Mouse (Mus musculus): ENCODE measurements at regions not wholly inside any gene's neighbourhood (a gene's known extent, or its start where the extent isn't known, plus 50 kb on each side); places are given as distances from the start of the nearest gene placed in this dataset.

DNA sequence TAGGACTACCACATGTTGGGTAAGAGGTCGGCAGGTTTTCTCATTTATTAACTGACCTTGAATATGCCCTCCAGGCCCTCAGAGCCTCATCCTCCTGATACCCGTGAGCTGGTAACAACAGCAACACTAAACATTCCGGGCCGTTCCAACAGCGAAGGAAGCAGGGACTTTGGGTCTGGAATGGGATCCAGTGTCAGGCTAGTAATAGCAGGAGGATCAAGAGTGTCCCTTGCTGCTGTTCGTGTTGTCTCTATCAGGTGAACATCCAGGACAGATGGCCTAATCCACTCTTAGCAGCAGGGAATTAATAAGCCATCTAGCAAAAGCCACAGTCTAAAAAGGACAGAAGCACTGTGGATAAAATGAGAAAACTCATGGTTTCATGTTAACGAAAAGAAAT is 106.7 kb downstream of the Cpeb2 start:
- peak; percentile 67 to 77 for DNase-seq

DNA sequence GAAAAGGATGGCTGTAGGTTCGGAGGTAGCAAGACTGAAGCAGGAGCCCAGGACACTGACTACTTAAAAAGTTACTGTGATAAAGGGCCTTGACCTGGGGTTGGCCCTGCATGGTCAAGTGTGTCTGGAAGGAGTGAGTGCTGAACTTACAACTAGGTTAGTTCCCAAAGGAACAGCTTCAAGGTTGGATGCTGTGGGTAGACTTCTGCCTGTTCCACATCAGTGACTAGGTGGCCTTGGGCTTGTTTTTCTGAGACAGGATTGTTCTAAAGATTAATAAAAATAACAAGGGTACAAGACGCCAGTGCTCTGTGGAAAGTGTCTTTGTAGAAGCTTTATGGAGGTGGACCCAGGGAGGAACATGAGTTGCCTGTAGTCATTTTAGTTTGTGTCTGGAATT is 108.5 kb downstream of the Cpeb2 start:
- no peak for DNase-seq

DNA sequence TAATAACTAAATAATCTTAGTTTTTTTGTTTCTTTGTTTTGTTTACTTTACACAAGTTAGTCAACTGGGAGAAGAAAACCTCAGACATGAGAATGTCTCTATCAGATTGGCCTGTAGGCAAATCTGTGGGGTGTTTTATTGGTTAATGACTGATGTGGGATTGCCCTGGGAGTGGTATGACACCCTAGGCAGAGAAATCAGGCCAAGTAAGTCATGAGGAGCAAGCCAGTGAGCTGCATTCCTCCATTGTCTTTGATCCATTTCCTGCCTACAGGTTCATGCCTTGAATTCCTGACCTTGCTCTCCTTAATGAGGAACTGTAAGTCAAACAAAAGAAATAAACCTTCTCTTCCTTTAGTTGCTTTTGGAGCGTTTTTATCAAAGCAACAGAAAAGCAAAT is 111.5 kb downstream of the Cpeb2 start:
- DNase-seq = no peak

DNA sequence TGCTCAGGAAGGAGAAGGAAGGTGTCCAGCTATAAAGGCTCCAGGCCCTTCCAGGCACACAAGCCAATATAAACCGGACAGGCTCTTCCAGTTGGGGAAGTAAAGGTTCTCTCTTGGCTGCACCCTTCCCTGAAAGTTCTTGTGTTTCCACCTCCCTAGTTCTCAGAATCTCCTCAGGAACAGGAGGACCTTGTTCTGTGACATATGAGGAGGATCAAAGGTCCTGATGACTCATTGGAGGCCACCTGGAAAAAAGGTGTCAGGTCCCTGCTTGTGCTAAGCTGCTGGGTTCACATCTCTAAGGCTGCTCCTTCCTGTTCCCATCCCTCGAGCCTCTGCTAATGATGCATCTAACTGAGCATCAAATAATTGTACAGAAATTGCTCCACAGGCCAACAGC is 118.0 kb downstream of the Cpeb2 start:
- DNase-seq = no peak

DNA sequence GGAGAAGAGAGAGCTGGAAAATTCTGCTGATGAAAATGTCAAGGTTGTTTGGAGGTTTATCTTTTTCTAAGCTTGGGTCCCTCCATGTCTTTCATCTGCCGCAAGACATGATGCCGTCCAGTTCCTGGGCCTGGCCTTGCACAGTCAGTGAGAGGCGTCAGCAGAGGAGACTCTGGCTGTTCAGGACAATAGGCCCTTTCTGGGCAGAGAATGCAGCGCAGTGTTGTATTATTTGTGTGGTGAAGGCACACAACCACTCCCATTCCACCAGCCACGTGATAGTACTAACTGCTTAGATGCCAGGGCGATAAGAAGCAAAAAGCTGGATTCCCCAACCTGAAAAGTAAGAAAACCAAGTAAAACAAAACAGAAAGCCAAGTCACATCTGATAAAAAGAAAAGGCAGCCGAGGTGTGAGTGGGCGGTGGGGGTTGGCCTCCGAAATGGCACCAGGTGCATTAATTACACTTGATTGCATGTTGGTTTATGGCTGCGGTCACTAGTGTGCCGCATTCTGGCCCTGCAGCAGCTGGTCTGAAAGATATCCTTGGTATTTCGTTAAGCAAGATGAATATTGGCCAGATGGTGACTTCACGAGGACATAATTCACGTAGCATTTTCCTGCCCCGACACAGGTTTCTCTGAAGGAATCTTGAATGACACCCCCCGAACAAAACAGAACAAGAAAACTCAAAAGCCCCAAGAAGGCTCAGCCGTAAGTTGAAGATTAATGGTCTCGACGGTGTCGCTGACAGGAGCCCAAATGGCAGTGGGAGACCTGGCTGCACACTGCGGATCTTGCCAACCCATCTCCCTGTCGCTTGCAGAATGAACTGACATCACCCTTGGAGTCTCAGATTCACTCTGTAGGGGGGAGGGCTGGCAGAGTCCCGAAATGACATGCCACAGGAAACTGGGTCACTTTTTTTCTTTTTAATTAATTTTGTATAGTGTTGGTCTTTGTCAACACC is 120.3 kb downstream of the Cpeb2 start:
- peak; percentile 72 to 79 for DNase-seq

DNA sequence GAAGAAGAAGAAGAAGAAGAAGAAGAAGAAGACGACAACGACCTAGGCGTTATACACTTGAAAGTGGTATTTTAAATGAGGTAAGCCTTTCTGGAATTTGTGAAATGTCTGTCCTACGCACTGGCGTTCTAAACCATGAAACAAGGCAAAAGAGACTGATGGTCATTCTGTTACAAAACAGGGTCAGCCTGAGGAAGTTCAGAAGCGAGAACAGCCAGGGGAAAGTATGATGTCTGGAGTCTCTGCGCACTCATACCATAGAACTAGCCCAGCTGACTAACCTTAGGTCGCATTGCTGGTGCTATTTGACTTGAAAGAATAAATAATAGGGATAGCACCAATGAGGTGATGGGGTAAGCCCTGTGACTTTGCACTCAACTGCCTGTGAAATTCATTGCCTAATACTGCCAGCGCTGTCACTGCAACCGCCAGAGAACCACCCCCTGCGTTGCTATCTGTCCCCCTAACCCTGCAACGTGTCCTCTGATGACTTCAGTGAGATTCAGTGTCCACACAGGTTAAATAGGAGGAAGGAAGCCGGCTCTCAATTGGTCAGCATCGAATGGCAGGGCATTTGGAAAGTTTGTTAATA is 121.5 kb downstream of the Cpeb2 start:
- no peak for DNase-seq

DNA sequence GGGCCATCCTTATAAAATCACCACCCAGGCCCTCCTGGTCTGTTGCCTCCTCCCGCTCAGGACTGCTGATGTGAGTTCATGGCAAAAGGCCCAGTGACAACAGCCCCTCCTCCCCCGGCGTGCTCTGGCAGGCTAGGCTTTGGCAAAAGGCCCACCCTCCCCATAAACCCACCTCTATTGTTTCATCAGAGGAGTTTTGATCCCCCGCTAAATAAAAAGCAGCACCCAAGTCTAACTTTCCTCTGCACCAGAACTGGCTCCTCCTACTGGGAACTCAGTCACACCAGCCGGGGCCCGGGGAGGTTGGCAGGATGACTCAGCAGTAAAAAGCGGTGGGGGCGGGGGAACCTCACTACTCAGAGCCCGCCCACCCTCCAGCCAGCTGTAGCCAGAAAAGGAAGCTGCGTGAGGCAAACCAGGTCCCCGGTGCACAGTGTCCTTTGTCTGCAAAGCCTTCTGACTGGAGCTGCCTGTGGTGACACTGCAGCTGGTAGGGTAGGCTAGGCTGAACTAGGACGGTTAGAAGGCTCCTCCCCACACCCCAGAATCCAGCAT is 122.1 kb downstream of the Cpeb2 start:
- DNase-seq = peak; percentile 52 to 53

DNA sequence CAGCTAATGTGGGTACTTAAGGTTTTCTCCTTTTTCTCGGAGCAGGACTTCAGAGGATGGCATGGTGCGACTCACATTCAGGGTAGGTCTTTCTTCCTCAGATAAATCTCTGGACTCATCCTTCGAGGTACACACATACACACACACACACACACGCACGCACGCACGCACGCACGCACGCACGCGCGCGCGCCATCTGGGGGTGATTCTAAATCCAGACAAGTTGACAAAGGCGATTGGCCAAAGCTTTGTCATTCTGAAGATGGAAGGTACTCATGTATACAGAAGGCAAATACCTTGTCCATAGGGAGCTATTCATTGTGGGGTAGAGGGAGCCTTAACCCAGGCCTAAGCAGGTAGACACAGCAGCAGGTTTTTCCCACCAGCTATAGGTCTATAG is 122.9 kb downstream of the Cpeb2 start:
- DNase-seq = no peak

DNA sequence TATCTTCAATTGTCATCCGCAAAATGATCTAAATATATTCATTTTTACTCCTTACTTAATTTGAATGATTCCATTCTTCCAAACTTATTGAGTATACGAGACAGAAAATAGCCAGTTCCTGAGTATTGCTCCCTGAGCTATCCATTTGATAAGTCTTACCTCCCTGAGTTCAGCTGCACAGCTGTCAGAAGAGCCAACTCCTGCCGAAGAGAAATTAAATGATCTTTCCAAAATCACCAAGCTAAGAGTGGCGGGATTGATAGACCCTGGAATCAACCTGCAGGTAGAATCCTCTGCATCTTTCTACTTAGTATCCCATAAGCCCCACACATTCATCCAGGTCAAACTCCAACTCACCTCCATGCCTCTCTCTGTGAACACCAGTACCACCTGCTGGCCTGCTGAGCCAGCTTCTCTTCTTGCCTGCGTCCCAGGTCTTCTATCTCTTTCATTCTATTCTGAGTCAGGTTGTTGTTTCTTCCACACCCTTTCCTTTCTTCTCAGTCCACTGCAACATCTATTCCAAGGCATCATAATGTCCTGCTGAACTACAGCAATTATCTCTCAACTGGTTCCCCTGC is 124.2 kb downstream of the Cpeb2 start:
- DNase-seq = no peak

DNA sequence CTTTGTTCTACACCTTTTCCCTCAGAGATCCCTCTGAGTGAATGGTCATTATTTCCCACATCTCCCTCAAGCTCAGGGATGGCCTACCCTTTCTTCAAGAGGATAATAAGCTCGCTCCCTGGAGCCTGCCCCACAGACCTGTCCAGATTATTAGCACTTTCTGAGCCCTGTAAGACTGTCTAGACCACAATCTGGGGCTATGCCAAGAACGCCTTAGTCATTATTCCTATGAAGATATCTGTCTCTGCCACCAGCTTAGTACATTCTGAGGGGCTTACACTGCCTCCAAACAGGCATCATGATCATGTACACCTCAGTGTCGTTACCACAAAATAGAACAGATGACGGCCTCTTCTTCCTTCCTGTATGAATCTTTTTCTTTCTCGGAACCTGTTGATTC is 124.9 kb downstream of the Cpeb2 start:
- DNase-seq = no peak

DNA sequence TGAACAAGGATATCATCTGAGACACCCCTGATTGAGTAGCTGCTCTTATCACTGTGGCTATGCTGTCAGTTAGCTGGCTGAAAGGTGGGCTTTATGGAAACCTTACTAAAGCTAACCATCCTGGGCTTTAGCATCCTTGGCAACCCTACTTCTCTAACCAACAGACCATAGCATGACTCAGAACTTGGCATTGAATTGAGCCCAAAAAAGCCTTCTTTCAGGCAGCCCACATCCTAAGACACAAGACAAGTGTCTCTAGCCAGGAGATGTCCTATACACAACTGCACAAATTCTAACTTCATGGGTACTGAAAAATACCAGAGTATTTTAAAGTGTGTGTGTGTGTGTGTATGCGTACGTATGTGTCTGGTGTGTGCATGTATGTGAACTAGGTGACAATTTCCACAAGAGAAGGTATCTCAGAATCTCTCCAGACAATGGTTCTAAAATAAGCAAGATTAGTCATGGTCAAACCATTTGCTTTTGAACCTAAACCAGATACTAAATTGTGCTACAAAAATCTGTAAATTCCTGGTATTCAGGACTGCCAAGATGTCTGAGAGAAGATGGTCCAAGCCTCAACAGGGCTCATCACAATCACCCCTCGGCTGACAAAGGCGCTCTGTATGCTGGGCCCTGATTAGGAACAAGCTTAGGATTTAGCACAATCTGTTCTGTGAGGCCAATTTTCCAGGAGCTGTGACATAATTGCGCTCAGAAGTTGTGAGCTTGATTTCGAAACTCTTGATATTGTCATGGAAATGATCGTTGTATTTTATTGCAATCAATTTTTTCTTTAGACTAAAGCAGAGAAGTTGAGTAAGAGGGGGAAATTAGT is 126.2 kb downstream of the Cpeb2 start:
- DNase-seq = no peak

DNA sequence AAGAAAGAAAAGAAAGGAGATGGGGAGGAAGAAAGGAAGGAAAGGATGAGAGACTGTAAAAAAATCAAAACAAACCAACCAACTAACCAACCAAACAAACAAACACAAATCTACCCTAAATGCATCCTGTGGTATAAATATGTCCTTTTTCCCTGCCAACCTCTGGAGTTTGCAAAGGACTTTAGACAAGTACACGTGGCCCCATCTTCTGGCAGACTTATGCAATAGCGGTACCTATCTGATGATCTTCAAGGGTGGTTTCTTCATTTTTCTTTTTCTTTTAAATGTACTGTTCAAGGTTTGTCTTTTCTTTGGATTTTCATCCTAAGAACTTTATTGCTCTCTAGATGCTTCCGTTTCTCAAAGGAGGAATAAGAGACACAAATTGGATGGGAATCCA is 127.3 kb downstream of the Cpeb2 start:
- DNase-seq = peak; percentile 49 to 73

DNA sequence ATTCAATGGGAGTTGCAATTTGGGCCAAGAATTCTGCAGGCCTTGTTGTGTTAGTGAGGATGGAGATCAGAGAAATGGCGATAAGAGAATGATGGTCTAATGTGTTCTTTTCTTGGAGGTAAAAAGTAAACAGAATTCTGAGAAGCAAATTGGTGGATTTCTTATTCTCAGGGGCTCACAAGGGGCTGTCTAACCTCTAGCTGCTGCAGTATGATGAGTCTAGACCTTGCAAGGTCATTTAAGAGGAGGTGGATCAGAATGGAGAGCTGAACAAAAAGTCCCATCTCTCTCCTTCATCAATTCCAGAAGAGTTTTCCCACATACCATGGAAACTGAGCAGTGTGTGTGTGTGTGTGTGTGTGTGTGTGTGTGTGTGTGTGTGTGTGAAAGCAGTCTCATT is 128.1 kb downstream of the Cpeb2 start:
- DNase-seq = no peak

DNA sequence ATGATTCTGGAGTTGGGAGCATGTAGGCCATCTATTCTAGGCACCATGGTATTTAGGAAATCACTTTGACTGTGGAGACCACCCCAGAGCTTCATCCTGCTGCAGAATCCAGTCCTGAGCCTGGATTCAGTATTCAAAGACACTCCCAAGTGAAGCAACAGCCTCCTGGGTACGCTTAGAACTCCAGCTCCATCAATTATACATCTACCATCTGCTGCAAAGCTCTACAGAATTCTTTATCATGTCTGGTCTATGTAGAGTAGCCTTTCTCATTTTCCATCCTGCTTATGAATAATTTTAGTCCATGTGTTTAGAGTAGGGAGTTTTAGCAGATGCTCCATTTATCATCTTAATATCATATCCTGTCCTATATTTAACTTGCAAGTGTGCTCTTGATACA is 139.4 kb downstream of the Cpeb2 start:
- no peak for DNase-seq

DNA sequence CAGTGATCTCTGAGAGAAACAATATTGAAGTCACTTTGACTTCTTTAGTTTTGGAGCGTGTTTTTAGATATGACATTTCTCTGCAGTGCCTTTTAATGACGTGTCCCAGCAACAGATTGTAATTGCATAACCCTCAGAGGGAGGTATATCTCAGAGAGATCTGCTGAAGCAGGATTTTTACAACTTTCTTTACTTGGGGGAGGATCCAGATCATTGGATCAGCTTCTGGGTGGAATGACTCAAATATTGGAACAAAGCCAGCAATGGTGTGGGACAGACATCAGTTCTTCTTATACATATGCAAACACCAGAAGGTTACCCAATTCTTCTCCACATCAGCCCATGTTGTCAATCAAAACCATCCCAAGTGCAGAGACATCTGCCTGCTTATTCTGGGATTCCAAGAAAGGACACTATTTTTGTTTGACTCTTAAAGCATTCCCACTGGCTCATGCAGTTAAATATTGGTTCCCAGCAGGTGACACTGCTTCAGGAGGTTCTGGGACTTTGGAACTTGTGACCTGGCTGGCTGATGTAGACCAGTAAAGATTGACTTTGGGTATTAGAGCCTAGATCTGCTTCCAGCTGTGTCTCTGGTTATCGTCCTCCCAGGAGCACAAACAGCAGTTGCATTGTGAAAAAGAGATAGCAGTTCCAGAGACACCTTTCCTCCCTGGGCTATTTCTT is 130.5 kb upstream of the C1qtnf7 start:
- DNase-seq = no peak

DNA sequence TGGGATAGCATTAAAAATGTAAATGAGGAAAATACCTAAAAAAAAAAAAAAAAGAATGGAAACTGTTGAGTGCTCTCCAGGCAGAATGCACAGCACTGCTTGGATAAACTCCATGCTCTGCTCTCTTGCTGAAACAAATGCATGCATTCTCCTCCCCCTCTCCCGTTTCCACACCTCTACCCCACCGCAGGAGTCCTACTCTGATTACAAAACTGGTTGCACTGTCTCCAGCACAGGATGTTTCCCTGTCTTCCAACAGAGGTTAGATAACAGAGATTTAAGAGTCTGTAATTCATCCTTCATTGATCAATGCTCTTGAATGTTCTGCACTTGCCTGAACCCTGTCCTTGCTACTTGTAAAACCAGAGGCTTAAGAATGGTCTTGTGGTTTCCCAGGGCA is 124.3 kb upstream of the C1qtnf7 start:
- no peak for DNase-seq

DNA sequence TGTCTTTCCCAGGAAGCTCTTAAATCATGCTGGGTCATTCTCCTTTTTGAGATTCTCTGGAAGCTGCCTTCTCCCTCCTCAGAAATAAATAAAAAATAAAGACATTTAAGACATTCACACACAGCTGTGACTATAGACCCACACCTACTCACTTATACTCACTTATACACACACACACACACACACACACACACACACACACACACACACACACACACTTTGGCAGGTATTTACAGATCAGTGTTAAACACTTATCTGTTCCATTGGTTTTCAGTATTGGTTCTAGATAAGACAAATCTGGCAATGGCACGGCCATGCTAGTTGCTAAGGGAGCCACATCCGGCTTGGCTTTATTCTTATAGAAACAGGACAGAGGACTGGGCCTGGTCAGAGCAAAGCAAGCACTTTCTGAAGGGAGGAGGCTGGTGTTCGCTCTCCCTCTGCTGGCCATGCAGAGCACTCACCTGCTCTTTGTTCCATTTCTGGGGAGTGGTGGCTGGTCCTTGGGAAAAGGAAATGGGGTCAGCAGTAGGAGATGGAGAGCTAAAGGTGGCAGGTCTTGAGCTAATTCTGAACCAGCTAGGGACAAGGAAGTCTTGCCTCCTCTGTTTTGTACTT is 123.8 kb upstream of the C1qtnf7 start:
- DNase-seq = peak; percentile 58 to 62

DNA sequence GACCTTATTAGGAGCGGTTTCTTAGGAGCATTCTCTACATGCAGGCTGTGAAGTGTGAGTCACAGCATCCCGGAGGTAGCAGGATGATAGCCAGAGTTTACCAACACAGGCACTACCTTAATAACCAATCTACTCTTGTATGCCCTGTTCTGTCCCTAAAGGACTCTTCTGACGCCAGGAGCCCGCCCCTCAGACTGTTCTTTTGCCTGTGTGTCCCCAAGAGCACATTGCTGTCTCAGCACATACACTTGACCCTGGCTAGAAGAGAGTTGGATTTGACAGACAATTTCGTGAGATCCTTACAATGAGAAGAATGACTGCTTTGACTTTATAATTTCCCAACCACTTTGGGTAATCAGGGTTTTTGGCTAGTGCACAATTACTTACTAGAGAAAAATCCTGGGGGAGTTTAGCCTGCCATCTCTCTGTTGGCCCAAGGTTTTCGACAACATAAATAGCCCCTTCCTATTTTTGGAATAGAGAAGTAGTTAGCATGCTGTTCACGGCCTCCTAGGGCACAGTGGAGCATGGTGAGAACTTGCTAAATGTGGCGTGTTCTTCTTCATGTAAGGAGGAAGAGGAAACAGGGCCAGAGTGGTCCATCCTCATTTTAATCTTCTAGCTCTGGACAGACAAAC is 122.3 kb upstream of the C1qtnf7 start:
- DNase-seq = no peak

DNA sequence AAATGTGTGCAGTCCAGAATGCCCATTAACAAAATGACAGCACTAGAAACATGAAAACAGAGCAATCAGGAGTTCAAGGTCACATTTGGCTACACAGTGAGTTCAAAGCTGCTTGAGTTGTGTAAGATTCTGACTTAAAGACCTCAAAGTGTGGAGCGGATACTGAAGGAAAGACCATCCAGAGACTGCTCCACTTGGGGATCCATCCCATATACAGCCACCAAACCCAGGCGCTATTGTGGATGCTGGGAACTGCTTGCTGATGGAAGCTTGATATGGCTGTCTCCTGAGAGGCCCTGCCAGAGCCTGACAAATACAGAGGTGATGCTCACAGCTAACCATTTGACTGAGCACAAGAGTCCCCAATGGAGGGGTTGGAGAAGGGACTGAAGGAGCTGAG is 98.1 kb upstream of the C1qtnf7 start:
- DNase-seq = no peak

DNA sequence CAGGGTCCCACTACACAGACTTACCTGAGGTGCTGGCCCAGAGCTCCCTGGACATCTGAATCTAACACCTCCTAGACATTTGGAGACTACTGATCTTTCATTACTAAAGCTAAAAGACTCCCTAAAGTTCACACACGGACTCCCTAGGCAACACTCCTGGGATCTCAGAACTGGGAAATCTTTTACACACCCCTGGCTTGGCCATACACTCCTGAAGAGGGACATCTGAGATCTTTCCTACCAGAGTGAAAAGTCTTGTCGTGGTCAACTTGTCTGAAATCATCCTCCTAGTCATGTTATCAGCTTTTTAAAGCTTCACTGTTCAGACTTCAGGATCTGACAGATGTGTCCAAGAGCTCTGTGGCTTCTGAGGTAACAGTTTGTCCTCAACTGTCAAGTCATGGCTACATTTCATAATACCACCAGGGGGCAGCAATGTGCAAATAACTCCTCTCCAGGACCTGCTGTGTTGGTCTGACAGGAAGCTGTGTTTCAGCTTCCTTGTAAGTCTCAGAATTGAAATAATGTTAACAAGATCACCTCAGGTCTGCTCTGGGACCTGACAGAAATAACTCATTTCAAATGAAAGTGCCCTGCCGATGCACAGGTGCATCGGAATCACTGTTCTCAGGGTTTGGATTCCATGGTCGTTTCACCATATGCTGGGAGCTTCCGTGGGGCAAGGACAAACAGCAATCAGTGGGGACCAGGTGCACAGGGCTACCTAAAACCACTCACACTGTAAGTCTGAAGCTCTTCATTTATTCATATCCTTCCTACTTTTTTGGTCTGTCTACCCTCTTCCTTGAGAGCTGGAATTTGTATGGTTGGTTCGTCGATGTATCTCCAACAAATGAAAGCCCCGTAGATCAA is 92.3 kb upstream of the C1qtnf7 start:
- peak; percentile 47 to 48 for DNase-seq

Data from cerebellum, adult 18-20 months (tissue).